Mouse (Mus musculus) forebrain, embryonic 11.5 days (tissue): ENCODE results near the gene Zdhhc1. TPM values are rescaled to one million over a fixed set of nuclear protein-coding genes. Genes with fewer than 3 reads are reported as not detected.
A peak's percentile ranks its signal among the peaks of the same experiment; 100 is the strongest.

ENCODE experiments used
- ATAC-seq: fragments of 200-750 bp; cut with Nextera tagmentation; replicated peaks from 2 replicates; pipeline ENCODE4 v1.8.0; 2017; ENCODE audit warnings: moderate TSS enrichment; ENCODE audit not compliant: low FRiP score
- DNase-seq: peaks from one replicate; pipeline ENCODE4 v3.0.0-alpha.2; 2017; ENCODE audit warnings: low spot score
- H3K27ac ChIP-seq: fragments of 300-500 bp; sonication (generic); 2 replicates; pipeline ENCODE4 v1.5.1; 2014; ENCODE audit warnings: low read depth, low read length
- H3K27me3 ChIP-seq: fragments of 300-500 bp; sonication (generic); 2 replicates; pipeline ENCODE4 v1.6.1; 2014; ENCODE audit warnings: mild to moderate bottlenecking, low read length, mixed read lengths; ENCODE audit not compliant: control insufficient read depth, insufficient read depth
- H3K36me3 ChIP-seq: fragments of 300-500 bp; sonication (generic); 2 replicates; pipeline ENCODE4 v1.6.1; 2014; ENCODE audit warnings: mild to moderate bottlenecking, low read length, moderate library complexity, mixed read lengths; ENCODE audit not compliant: control insufficient read depth, insufficient read depth
- H3K4me1 ChIP-seq: fragments of 300-500 bp; sonication (generic); replicated peaks from 2 replicates; pipeline ENCODE4 v1.6.1; 2014; ENCODE audit warnings: low read length, mixed read lengths; ENCODE audit not compliant: control insufficient read depth, insufficient read depth
- H3K4me2 ChIP-seq: fragments of 300-500 bp; sonication (generic); 2 replicates; pipeline ENCODE4 v1.6.1; 2014; ENCODE audit warnings: low read depth, mild to moderate bottlenecking, low read length, moderate library complexity, mixed read lengths; ENCODE audit not compliant: severe bottlenecking
- H3K4me3 ChIP-seq: fragments of 300-500 bp; sonication (generic); 2 replicates; pipeline ENCODE4 v1.5.1; 2014; ENCODE audit warnings: low read depth, low read length
- H3K9ac ChIP-seq: fragments of 300-500 bp; sonication (generic); 2 replicates; pipeline ENCODE4 v1.6.1; 2014; ENCODE audit warnings: low read length
- H3K9me3 ChIP-seq: fragments of 300-500 bp; sonication (generic); 2 replicates; pipeline ENCODE4 v1.6.1; 2016; ENCODE audit warnings: low read length, mixed read lengths; ENCODE audit not compliant: control insufficient read depth
- WGBS: fragments of 180-500 bp; shearing (Covaris S2); extraction: QIAGEN DNeasy Blood & Tissue Kit; methylation state at CpG from one replicate; pipeline ENCODE4 v1.1.7; 2014; 5-methylcytosine and 5-hydroxymethylcytosine counted together
- polyA plus RNA-seq: library from polyadenylated mRNA; unstranded; fragments of >200 nt; fragmentation: Nextera tagmentation; extraction: Ambion mirVana; gene quantifications from 2 replicates; pipeline ENCODE4 v1.2.1, GENCODE M21; 2014

Gene Zdhhc1
- polyA plus RNA-seq, 1 experiment from 2014 or later = 24.6 TPM

- Histone ChIP-seq H3K4me1 (0 out of 2 replicates have a peak, but pooled peaks cover 2% of the 10 kb centered on the region), H3K27ac (no peak overlapping the region), H3K9ac (no peak overlapping the region), H3K4me3 (no peak overlapping the region), H3K9me3 (no peaks in the 10 kb centered on the region), H3K27me3 (no peaks in the 10 kb centered on the region), H3K4me2 (no peak overlapping the region), H3K36me3 (no peaks in the 10 kb centered on the region)
- 21% methylated on average over 1 of the region's 1 CpGs for WGBS
- DNase-seq (no peak), ATAC-seq (no peak)
Observed at GRCm38 (mm10) chr8:105450977-105451376, 45.7 kb downstream of the Zdhhc1 start.

GRCm38 (mm10) chr8:105448596-105448995, 48.1 kb downstream of the Zdhhc1 start:
- no peak overlapping the region for H3K4me3 ChIP-seq
- H3K4me1 ChIP-seq = peaks cover 2% of the 10 kb centered on the region; the same call in 1 of the 2 replicates
- ATAC-seq = no peak
- no peaks in the 10 kb centered on the region for H3K36me3 ChIP-seq
- H3K4me2 ChIP-seq = no peak overlapping the region
- WGBS = 91% methylated on average over 5 of the region's 5 CpGs
- no peaks in the 10 kb centered on the region for H3K27me3 ChIP-seq
- H3K9me3 ChIP-seq = no peaks in the 10 kb centered on the region
- DNase-seq = no peak
- no peak overlapping the region for H3K9ac ChIP-seq
- H3K27ac ChIP-seq = no peak overlapping the region

DNA sequence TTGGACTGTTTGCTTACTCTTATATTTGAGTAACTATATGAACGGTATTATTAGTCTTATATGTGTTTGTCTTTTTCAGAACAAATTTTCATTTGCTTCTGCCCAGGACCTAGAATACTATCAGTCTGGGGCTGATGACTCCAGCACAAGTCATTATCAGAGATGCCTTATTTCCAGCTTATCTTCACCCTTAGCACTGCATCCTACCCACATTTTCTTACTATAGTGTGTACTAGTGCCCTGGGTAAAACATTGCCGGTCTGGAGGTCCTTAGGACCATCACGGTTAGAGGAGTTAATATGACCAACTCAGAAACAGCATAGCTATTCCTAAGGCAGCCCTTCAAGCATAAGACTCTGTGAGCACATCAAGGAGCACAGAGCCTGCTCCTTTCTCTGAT, 48.5 kb downstream of the Zdhhc1 start:
- DNase-seq (no peak), ATAC-seq (no peak)
- no peak overlapping the region for H3K9ac ChIP-seq
- no peak overlapping the region for H3K4me2 ChIP-seq
- no peak overlapping the region for H3K27ac ChIP-seq
- no peaks in the 10 kb centered on the region for H3K27me3 ChIP-seq
- peaks cover 2% of the 10 kb centered on the region; the same call in 1 of the 2 replicates for H3K4me1 ChIP-seq
- H3K9me3 ChIP-seq = no peaks in the 10 kb centered on the region
- no peak overlapping the region for H3K4me3 ChIP-seq
- 97% methylated on average over 3 of the region's 3 CpGs for WGBS
- H3K36me3 ChIP-seq = no peaks in the 10 kb centered on the region

DNA sequence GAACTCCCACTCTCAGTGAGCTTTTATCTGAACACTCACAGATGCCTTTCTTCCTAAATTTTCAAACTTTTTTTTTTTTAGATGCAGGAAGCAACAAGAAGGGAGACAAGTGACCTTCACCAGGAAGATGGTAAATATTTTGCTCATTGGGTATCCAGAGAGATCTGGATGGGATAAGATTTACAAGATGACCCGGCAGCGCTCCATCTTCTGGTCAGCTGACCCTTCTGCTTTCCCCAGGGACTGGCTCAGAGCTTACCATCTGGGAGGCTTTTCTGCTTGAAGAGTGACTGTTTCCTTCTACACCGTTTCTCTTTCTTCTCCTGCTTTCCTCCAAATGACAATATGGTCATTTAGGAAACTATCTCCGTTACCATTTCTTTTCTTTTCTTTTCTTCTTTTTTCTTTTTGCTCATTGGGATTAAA, 50.6 kb downstream of the Zdhhc1 start:
- Histone ChIP-seq H3K9me3 (no peaks in the 10 kb centered on the region), H3K4me2 (peak overlapping the region; percentile 28; the same call in 1 of the 2 replicates), H3K9ac (no peak overlapping the region), H3K4me3 (no peak overlapping the region), H3K27me3 (no peaks in the 10 kb centered on the region), H3K4me1 (no peaks in the 10 kb centered on the region; the same call in 1 of the 2 replicates), H3K27ac (peak overlapping the region; percentile 74), H3K36me3 (no peaks in the 10 kb centered on the region)
- 13% methylated on average over 4 of the region's 4 CpGs for WGBS
- DNase-seq (peak; percentile 67), ATAC-seq (peak; percentile 78)

DNA sequence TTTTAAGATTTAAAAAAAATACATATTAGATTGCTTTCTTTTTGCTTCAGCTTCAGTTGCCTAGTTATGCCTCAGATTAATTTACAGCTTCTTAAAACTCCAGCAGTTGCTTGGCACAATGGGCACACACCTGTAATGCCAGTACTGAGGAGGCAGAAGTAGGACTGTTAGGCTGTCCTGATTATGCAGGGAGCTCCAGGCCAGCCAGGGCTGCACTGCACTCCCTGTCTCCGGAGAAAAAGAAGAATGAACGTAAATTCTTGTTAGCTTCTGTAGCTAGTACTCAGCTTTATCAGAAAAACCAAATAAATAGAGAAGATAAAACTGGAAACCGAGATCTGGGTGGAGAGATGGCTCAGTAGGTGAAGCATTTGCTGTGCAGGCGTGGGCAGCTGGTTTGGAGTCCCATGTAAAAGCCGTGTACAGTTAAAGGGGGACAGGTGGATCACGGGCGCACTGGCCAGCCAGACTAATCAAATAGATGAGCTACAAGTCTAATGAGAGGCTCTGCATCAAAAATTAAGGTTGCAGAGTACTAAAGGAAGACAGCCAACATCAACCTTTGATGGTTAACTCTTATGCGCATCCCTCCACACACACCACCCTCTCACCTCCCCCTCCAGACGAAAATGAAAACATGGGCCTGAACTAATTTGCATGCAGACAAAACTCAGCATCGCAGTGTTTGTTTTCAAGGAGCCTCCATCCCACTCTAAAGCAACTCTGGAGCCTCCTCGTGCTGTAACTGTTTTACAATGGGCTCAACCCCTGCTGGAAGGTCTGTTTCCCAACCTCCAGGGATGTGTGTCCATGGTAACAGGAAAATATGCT, 51.2 kb downstream of the Zdhhc1 start:
- Histone ChIP-seq H3K27ac (peak overlapping the region; percentile 74), H3K4me2 (peak overlapping the region; percentile 28; the same call in 1 of the 2 replicates), H3K4me1 (no peaks in the 10 kb centered on the region; the same call in 1 of the 2 replicates), H3K9me3 (no peaks in the 10 kb centered on the region), H3K36me3 (no peaks in the 10 kb centered on the region), H3K4me3 (no peak overlapping the region), H3K9ac (no peak overlapping the region), H3K27me3 (no peaks in the 10 kb centered on the region)
- ATAC-seq (peak; percentile 90), DNase-seq (peak; percentile 63)
- 32% methylated on average over 11 of the region's 11 CpGs for WGBS

- Histone ChIP-seq H3K4me2 (no peak overlapping the region), H3K4me3 (no peak overlapping the region), H3K36me3 (no peaks in the 10 kb centered on the region), H3K4me1 (no peaks in the 10 kb centered on the region; the same call in 1 of the 2 replicates), H3K27ac (no peak overlapping the region), H3K27me3 (no peaks in the 10 kb centered on the region), H3K9ac (no peak overlapping the region), H3K9me3 (no peaks in the 10 kb centered on the region)
- no peak for ATAC-seq
- DNase-seq = no peak
- WGBS = 91% methylated on average over 5 of the region's 5 CpGs
Observed at GRCm38 (mm10) chr8:105442661-105443060, 54.0 kb downstream of the Zdhhc1 start.

GRCm38 (mm10) chr8:105441433-105441832, 55.3 kb downstream of the Zdhhc1 start:
- Histone ChIP-seq H3K36me3 (no peaks in the 10 kb centered on the region), H3K4me1 (no peaks in the 10 kb centered on the region; the same call in 1 of the 2 replicates), H3K4me3 (no peak overlapping the region), H3K27me3 (no peaks in the 10 kb centered on the region), H3K9ac (no peak overlapping the region), H3K9me3 (no peaks in the 10 kb centered on the region), H3K4me2 (no peak overlapping the region), H3K27ac (no peak overlapping the region)
- ATAC-seq (no peak), DNase-seq (peak; percentile 86)
- WGBS = 9% methylated on average over 6 of the region's 6 CpGs

DNA sequence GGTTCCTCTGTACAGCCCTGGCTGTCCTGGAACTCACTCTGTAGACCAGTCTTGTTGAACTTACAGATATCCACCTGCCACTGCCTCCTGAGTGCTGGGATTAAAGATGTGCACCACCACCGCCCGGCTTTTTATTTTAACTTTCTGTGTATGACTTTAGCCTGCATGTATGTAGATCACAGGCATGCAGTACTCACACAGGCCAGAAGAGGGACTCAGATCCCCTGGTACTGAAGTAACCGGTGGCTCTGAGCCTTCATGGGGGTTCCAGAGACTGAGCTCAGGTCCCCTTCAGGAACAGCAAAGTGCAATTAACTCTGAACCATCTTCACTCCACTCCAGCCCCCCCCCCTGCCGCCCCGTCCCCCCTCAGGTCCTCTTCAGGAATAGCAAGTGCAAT, 57.8 kb downstream of the Zdhhc1 start:
- H3K9ac ChIP-seq = no peak overlapping the region
- 24% methylated on average over 5 of the region's 5 CpGs for WGBS
- no peak overlapping the region for H3K4me3 ChIP-seq
- H3K4me2 ChIP-seq = no peak overlapping the region
- no peak overlapping the region for H3K27ac ChIP-seq
- DNase-seq (peak; percentile 75), ATAC-seq (no peak)
- H3K9me3 ChIP-seq = no peaks in the 10 kb centered on the region
- H3K27me3 ChIP-seq = no peaks in the 10 kb centered on the region
- no peaks in the 10 kb centered on the region for H3K36me3 ChIP-seq
- H3K4me1 ChIP-seq = no peaks in the 10 kb centered on the region
